Mouse (Mus musculus): ENCODE measurements around the gene Hk1.

DNA sequence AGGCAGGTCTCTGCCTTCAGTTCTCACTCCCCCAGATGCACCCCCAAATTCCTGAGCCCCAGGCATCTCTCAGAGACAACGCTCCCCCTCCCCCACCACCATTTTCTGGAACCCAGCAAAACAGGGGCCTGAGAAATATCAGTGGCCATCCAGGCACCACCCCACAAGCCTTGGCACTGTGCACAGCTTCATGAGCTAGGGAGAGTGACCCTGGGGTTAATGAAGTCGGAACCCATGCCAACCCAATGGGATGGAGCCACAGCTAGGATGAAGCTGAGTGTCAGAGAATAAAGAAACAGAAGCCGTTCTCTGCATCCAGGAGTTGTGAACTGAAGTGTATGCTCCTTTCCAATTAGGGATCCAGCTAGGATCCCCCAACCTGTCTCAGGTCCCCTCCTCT is 132.6 kb downstream of the Hk1 start:
- TF ChIP-seq CTCF (conservative IDR thresholded peaks at IDR 0.05; ENCODE audit: low read length) = no peak
- no peak for TF ChIP-seq POU5F1 (IDR thresholded peaks at IDR 0.05; ENCODE audit: borderline replicate concordance, low read length)
- TF ChIP-seq NANOG (IDR thresholded peaks at IDR 0.05; ENCODE audit: borderline replicate concordance, low read length) = no peak

All from E14TG2a.4 (cell line).